Mouse (Mus musculus): ENCODE measurements around the gene Acadvl. TPM values are rescaled to one million over a fixed set of nuclear protein-coding genes. Genes with fewer than 3 reads are reported as not detected.

Acadvl gene
- total and polyA plus RNA-seq, 3 experiments = 92.5 to 123 TPM; not detected in 1

DNA sequence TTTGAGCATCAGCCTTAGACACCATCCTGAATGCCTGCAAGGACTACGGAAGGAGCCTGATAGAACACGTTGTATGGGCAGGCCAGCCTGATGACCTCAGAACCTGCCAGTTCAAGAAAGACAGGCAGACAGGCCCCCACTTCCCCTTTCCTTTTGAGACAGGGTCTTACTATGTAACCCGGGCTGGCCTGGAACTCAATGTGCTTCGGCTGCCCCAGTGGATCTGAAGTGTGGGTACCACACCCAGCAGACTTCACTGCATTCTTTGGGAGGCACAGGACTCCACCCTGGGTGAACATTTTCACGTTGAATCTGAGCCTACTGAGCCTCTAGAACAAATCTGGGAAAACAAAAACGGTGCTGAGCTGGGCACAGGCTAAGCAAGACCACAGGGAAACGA is 23.0 kb upstream of the Acadvl start:
- H3K9ac ChIP-seq (ENCODE audit: control insufficient read depth, low read depth, low read length, poor library complexity, severe bottlenecking) = no peak overlapping the region
- no peaks in the 10 kb centered on the region for H3K4me1 ChIP-seq (ENCODE audit: control insufficient read depth in 1 of 2, insufficient read depth in 2 of 2, low read length in 2 of 2)

DNA sequence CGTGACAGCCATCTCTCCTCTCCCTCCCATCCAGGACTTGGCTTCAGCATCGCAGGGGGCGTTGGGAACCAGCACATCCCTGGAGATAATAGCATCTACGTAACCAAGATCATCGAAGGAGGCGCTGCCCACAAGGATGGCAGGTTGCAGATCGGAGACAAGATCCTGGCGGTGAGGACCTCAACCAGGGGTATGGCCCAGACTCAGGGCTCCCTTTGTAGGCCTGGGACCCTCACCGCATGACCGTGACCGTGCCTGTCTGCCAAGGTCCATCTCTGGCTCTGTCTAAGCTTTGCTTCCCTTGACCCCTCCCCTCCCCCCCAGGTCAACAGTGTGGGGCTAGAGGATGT is 16.1 kb upstream of the Acadvl start:
- H3K27ac ChIP-seq (ENCODE audit: control insufficient read depth, low read depth, low read length) = no peak overlapping the region
- H3K4me3 ChIP-seq (ENCODE audit: control insufficient read depth in 1 of 2, insufficient read depth in 1 of 2, low read depth in 2 of 2, low read length in 2 of 2) = no peak overlapping the region
- H3K9ac ChIP-seq (ENCODE audit: control insufficient read depth, low read depth, low read length, poor library complexity, severe bottlenecking) = no peak overlapping the region
- H3K36me3 ChIP-seq (ENCODE audit: control insufficient read depth in 1 of 2, insufficient read depth in 2 of 2, low read length in 2 of 2) = peaks cover 0 to 3% of the 10 kb centered on the region in 2 experiments; a peak in 2 of 4 replicates
- DNase-seq (ENCODE audit: low read depth, low spot score) = no peak
- H3K9me3 ChIP-seq (replicated peaks; ENCODE audit: insufficient read depth, low read length) = no peaks in the 10 kb centered on the region
- no peaks in the 10 kb centered on the region for H3K79me2 ChIP-seq (ENCODE audit: control insufficient read depth, insufficient read depth, low read length, poor library complexity)
- peaks cover 0 to 9% of the 10 kb centered on the region in 2 experiments; a peak in 2 of 4 replicates for H3K4me1 ChIP-seq (ENCODE audit: control insufficient read depth in 1 of 2, insufficient read depth in 2 of 2, low read length in 2 of 2)
- no peak for TF ChIP-seq MAX (IDR thresholded peaks at IDR 0.05; ENCODE audit: low read length)
- no peak for TF ChIP-seq POLR2AphosphoS5 (IDR thresholded peaks at IDR 0.05; ENCODE audit: borderline replicate concordance, low read depth, low read length)
- no peak for TF ChIP-seq RCOR1 (IDR thresholded peaks at IDR 0.05; ENCODE audit: low read depth, low read length)
- TF ChIP-seq NELFE (IDR thresholded peaks at IDR 0.05; ENCODE audit: low read depth, low read length) = no peak
- TF ChIP-seq TBP (IDR thresholded peaks at IDR 0.05; ENCODE audit: low read depth, low read length) = no peak
- no peak for TF ChIP-seq UBTF (IDR thresholded peaks at IDR 0.05; ENCODE audit: borderline replicate concordance, insufficient read depth, low read depth, low read length)
- no peak for TF ChIP-seq CHD2 (IDR thresholded peaks at IDR 0.05; ENCODE audit: low read length)
- no peak for TF ChIP-seq POLR2AphosphoS2 (IDR thresholded peaks at IDR 0.05; ENCODE audit: low read length)
- H3K27me3 ChIP-seq (ENCODE audit: control insufficient read depth in 1 of 2, insufficient read depth in 2 of 2, low read length in 2 of 2) = no peaks in the 10 kb centered on the region

More for the DNA sequence above, 23.0 kb upstream of the Acadvl start:
- TF ChIP-seq JUND (IDR thresholded peaks at IDR 0.05; ENCODE audit: low read depth, low read length) (no peak), MXI1 (IDR thresholded peaks at IDR 0.05; ENCODE audit: low read depth, low read length) (no peak), EP300 (IDR thresholded peaks at IDR 0.05; ENCODE audit: low read depth in 1 of 2, low read length in 2 of 2) (no peak), E2F4 (IDR thresholded peaks at IDR 0.05; ENCODE audit: borderline replicate concordance, low read depth, low read length) (no peak), ZNF384 (IDR thresholded peaks at IDR 0.05; ENCODE audit: low read depth, low read length) (no peak), ZKSCAN1 (IDR thresholded peaks at IDR 0.05; ENCODE audit: low read depth, low read length) (no peak), CHD1 (IDR thresholded peaks at IDR 0.05; ENCODE audit: low read depth, low read length) (no peak), USF1 (IDR thresholded peaks at IDR 0.05; ENCODE audit: low read depth, low read length) (no peak), UBTF (IDR thresholded peaks at IDR 0.05; ENCODE audit: borderline replicate concordance, insufficient read depth, low read depth, low read length) (no peak), ZC3H11A (IDR thresholded peaks at IDR 0.05; ENCODE audit: low read depth, low read length) (no peak), ETS1 (IDR thresholded peaks at IDR 0.05; ENCODE audit: low read depth, low read length) (no peak), GABPA (IDR thresholded peaks at IDR 0.05; ENCODE audit: low read depth, low read length) (no peak), MAZ (IDR thresholded peaks at IDR 0.05; ENCODE audit: low read depth, low read length) (no peak), TBP (IDR thresholded peaks at IDR 0.05; ENCODE audit: low read depth, low read length) (no peak), POLR2A (IDR thresholded peaks at IDR 0.05; ENCODE audit: control insufficient read depth in 1 of 2, insufficient read depth in 1 of 2, low read depth in 1 of 2, low read length in 2 of 2, poor library complexity in 1 of 2) (no peak), BHLHE40 (IDR thresholded peaks at IDR 0.05; ENCODE audit: borderline replicate concordance, low read depth, low read length) (no peak), MYC (IDR thresholded peaks at IDR 0.05; ENCODE audit: low read depth, low read length) (no peak)
- H3K27ac ChIP-seq (ENCODE audit: control insufficient read depth, low read depth, low read length) = no peak overlapping the region
- H3K27me3 ChIP-seq (ENCODE audit: control insufficient read depth in 1 of 2, insufficient read depth in 2 of 2, low read length in 2 of 2) = no peaks in the 10 kb centered on the region
- no peak overlapping the region for H3K4me3 ChIP-seq (ENCODE audit: control insufficient read depth in 1 of 2, insufficient read depth in 1 of 2, low read depth in 2 of 2, low read length in 2 of 2)
- H3K9me3 ChIP-seq (replicated peaks; ENCODE audit: insufficient read depth, low read length) = no peaks in the 10 kb centered on the region
- no peaks in the 10 kb centered on the region for H3K79me2 ChIP-seq (ENCODE audit: control insufficient read depth, insufficient read depth, low read length, poor library complexity)
- no peak for DNase-seq (ENCODE audit: low read depth, low spot score)
- no peaks in the 10 kb centered on the region for H3K36me3 ChIP-seq (ENCODE audit: control insufficient read depth in 1 of 2, insufficient read depth in 2 of 2, low read length in 2 of 2)
